Mouse (Mus musculus): ENCODE measurements at regions not wholly inside any gene's neighbourhood (a gene's known extent, or its start where the extent isn't known, plus 50 kb on each side); places are given as distances from the start of the nearest gene placed in this dataset.

GRCm38 (mm10) chr5:53393571-53393970 is 72.4 kb upstream of the Rbpj start:
- no peaks in the 10 kb centered on the region for H3K36me3 ChIP-seq (replicated peaks; ENCODE audit: insufficient read depth, low read length)
- WGBS (ENCODE audit: insufficient replicate concordance): 73% methylated on average over 2 of the region's 2 CpGs
- TF ChIP-seq EP300 (IDR thresholded peaks at IDR 0.05; ENCODE audit: low read depth): no peak
- no peak for TF ChIP-seq CTCF (IDR thresholded peaks at IDR 0.05; ENCODE audit: low read depth)
- H3K9me3 ChIP-seq (ENCODE audit: low read length): no peaks in the 10 kb centered on the region
- H3K4me3 ChIP-seq (ENCODE audit: low read depth, low read length): no peak overlapping the region
- no peak overlapping the region for H3K27ac ChIP-seq (ENCODE audit: low read depth)
- no peak overlapping the region for H3K4me2 ChIP-seq (ENCODE audit: low read depth, low read length)
- H3K9ac ChIP-seq (replicated peaks): no peak overlapping the region
- H3K27me3 ChIP-seq (ENCODE audit: insufficient read depth, low read length): no peaks in the 10 kb centered on the region
- no peaks in the 10 kb centered on the region for H3K4me1 ChIP-seq (ENCODE audit: insufficient read depth)
- ATAC-seq: no peak
- no peak for DNase-seq

GRCm38 (mm10) chr5:53394560-53394959 is 71.4 kb upstream of the Rbpj start:
- 81% methylated on average over 3 of the region's 3 CpGs for WGBS (ENCODE audit: insufficient replicate concordance)
- H3K4me2 ChIP-seq (ENCODE audit: low read depth, low read length): no peak overlapping the region
- ATAC-seq: no peak
- no peaks in the 10 kb centered on the region for H3K36me3 ChIP-seq (replicated peaks; ENCODE audit: insufficient read depth, low read length)
- H3K4me3 ChIP-seq (ENCODE audit: low read depth, low read length): no peak overlapping the region
- H3K27me3 ChIP-seq (ENCODE audit: insufficient read depth, low read length): no peaks in the 10 kb centered on the region
- no peak for DNase-seq
- H3K9ac ChIP-seq (replicated peaks): no peak overlapping the region
- TF ChIP-seq EP300 (IDR thresholded peaks at IDR 0.05; ENCODE audit: low read depth): no peak
- no peak for TF ChIP-seq CTCF (IDR thresholded peaks at IDR 0.05; ENCODE audit: low read depth)
- no peaks in the 10 kb centered on the region for H3K9me3 ChIP-seq (ENCODE audit: low read length)
- no peaks in the 10 kb centered on the region for H3K4me1 ChIP-seq (ENCODE audit: insufficient read depth)
- H3K27ac ChIP-seq (ENCODE audit: low read depth): no peak overlapping the region

DNA sequence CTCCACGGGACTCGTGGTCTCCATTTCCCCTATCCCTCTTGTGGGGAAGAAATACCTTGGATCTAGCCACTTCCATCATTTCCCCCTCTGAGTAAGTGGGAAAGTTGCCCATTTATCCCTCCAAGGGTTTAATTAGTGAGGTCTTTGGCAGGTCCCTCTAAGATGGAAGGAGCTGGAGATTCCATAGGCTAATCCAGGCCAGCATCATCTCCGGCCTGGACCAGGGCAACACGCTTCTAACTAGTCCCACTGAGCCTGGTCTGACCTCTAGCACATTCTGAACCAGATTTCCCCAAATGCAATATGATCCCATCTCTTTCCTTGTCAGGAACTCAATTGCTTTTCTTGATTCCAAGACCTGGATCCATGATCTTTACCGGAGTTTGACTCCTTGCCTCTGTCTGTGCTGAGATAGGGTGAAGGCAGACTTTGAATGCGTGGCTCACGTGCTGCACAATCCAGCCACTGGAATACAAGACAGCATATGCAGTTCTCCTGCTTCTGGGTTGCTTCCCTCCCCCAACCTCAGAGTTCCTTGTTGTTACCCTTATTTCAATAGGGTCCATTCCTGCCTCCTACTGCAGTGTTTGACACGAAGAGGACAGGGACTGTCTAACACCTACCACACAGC is 67.4 kb upstream of the Rbpj start:
- no peak for DNase-seq
- 73% methylated on average over 8 of the region's 8 CpGs for WGBS (ENCODE audit: insufficient replicate concordance)
- H3K4me3 ChIP-seq (ENCODE audit: low read depth, low read length): no peak overlapping the region

DNA sequence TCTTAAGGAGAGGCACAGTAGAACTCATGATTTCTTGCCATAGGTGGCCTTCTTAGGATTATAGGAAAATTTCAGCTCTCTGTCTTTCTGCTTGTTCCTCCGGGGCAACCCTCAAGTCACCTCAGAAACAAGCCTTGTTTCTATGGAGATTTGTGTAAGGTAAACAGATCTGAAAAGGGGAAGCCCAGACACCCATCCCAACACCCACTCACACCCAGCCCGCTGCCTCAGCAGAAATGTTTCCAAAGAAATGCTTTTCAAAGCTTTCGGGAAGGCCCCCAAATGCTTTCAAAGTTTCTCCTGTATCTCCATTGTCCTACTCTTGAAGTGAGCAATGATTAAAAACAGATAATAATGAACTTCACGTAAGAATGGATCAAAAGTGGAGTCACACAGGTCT is 64.9 kb upstream of the Rbpj start:
- no peak overlapping the region for H3K4me3 ChIP-seq (ENCODE audit: low read depth, low read length)
- H3K4me2 ChIP-seq (ENCODE audit: low read depth, low read length): no peak overlapping the region
- TF ChIP-seq CTCF (IDR thresholded peaks at IDR 0.05; ENCODE audit: low read depth) (no peak), EP300 (IDR thresholded peaks at IDR 0.05; ENCODE audit: low read depth) (no peak)
- H3K4me1 ChIP-seq (ENCODE audit: insufficient read depth): peaks cover 8% of the 10 kb centered on the region
- H3K27me3 ChIP-seq (ENCODE audit: insufficient read depth, low read length): no peaks in the 10 kb centered on the region
- H3K9ac ChIP-seq (replicated peaks): no peak overlapping the region
- no peaks in the 10 kb centered on the region for H3K9me3 ChIP-seq (ENCODE audit: low read length)
- H3K27ac ChIP-seq (ENCODE audit: low read depth): no peak overlapping the region
- ATAC-seq (no peak), DNase-seq (no peak)
- WGBS (ENCODE audit: insufficient replicate concordance): 50% methylated on average over 4 of the region's 4 CpGs
- no peaks in the 10 kb centered on the region for H3K36me3 ChIP-seq (replicated peaks; ENCODE audit: insufficient read depth, low read length)

More for the DNA sequence above, 67.4 kb upstream of the Rbpj start:
- Histone ChIP-seq H3K36me3 (replicated peaks; ENCODE audit: insufficient read depth, low read length) (no peaks in the 10 kb centered on the region), H3K9me3 (ENCODE audit: low read length) (no peaks in the 10 kb centered on the region), H3K9ac (replicated peaks) (no peak overlapping the region), H3K27ac (ENCODE audit: low read depth) (no peak overlapping the region), H3K27me3 (ENCODE audit: insufficient read depth, low read length) (no peaks in the 10 kb centered on the region), H3K4me2 (ENCODE audit: low read depth, low read length) (no peak overlapping the region), H3K4me1 (ENCODE audit: insufficient read depth) (peaks cover 8% of the 10 kb centered on the region)
- no peak for ATAC-seq
- TF ChIP-seq EP300 (IDR thresholded peaks at IDR 0.05; ENCODE audit: low read depth) (no peak), CTCF (IDR thresholded peaks at IDR 0.05; ENCODE audit: low read depth) (no peak)

GRCm38 (mm10) chr5:53402022-53402421 is 63.9 kb upstream of the Rbpj start:
- Histone ChIP-seq H3K4me2 (ENCODE audit: low read depth, low read length) (no peak overlapping the region), H3K36me3 (replicated peaks; ENCODE audit: insufficient read depth, low read length) (no peaks in the 10 kb centered on the region), H3K27ac (ENCODE audit: low read depth) (no peak overlapping the region), H3K9ac (replicated peaks) (no peak overlapping the region), H3K4me1 (ENCODE audit: insufficient read depth) (peaks cover 8% of the 10 kb centered on the region), H3K27me3 (ENCODE audit: insufficient read depth, low read length) (no peaks in the 10 kb centered on the region), H3K9me3 (ENCODE audit: low read length) (no peaks in the 10 kb centered on the region), H3K4me3 (ENCODE audit: low read depth, low read length) (no peak overlapping the region)
- DNase-seq (no peak), ATAC-seq (no peak)
- WGBS (ENCODE audit: insufficient replicate concordance): 70% methylated on average over 4 of the region's 4 CpGs
- TF ChIP-seq EP300 (IDR thresholded peaks at IDR 0.05; ENCODE audit: low read depth) (no peak), CTCF (IDR thresholded peaks at IDR 0.05; ENCODE audit: low read depth) (no peak)

GRCm38 (mm10) chr5:53402619-53403151 is 63.3 kb upstream of the Rbpj start:
- Histone ChIP-seq H3K27ac (ENCODE audit: low read depth) (no peak overlapping the region), H3K36me3 (replicated peaks; ENCODE audit: insufficient read depth, low read length) (no peaks in the 10 kb centered on the region), H3K9ac (replicated peaks) (no peak overlapping the region), H3K9me3 (ENCODE audit: low read length) (no peaks in the 10 kb centered on the region), H3K4me1 (ENCODE audit: insufficient read depth) (peaks cover 8% of the 10 kb centered on the region), H3K4me2 (ENCODE audit: low read depth, low read length) (no peak overlapping the region), H3K27me3 (ENCODE audit: insufficient read depth, low read length) (no peaks in the 10 kb centered on the region), H3K4me3 (ENCODE audit: low read depth, low read length) (no peak overlapping the region)
- peak; percentile 24 for DNase-seq
- peak; percentile 31; the same call in 1 of the 2 replicates for ATAC-seq
- TF ChIP-seq CTCF (IDR thresholded peaks at IDR 0.05; ENCODE audit: low read depth): no peak
- TF ChIP-seq EP300 (IDR thresholded peaks at IDR 0.05; ENCODE audit: low read depth): no peak
- WGBS (ENCODE audit: insufficient replicate concordance): 20% methylated on average over 9 of the region's 9 CpGs

Data from liver, postnatal 0 days (tissue).